Mouse (Mus musculus): ENCODE measurements around the gene Atp6v0a1. TPM values are rescaled to one million over a fixed set of nuclear protein-coding genes. Genes with fewer than 3 reads are reported as not detected.
A peak's percentile ranks its signal among the peaks of the same experiment; 100 is the strongest.

The Atp6v0a1 gene
- polyA plus RNA-seq, 1 experiment from 2014 or later, result 65.6 TPM

GRCm38 (mm10) chr11:101082208-101083082 is 73.2 kb downstream of the Atp6v0a1 start, which contains the start of gene Coasy:
Gene Coasy, plus strand, starts transcription at chr11:101082565.
- Histone ChIP-seq H3K9me3 (no peaks in the 10 kb centered on the region), H3K27ac (replicated peaks) (peak within 1 kb of the TSS; percentile 84), H3K36me3 (0 out of 2 replicates have a peak, but pooled peaks cover 2% of the 10 kb centered on the region), H3K9ac (replicated peaks) (peak within 1 kb of the TSS; percentile 94), H3K27me3 (peaks cover 42% of the 10 kb centered on the region), H3K4me3 (peak within 1 kb of the TSS; percentile 83), H3K4me2 (replicated peaks) (peak within 1 kb of the TSS; percentile 98), H3K4me1 (peaks cover 30% of the 10 kb centered on the region)
- under 1% methylated on average over 51 of the region's 51 CpGs for WGBS
- ATAC-seq (ENCODE audit: low FRiP score, low read depth), result peak; percentile 93

DNA sequence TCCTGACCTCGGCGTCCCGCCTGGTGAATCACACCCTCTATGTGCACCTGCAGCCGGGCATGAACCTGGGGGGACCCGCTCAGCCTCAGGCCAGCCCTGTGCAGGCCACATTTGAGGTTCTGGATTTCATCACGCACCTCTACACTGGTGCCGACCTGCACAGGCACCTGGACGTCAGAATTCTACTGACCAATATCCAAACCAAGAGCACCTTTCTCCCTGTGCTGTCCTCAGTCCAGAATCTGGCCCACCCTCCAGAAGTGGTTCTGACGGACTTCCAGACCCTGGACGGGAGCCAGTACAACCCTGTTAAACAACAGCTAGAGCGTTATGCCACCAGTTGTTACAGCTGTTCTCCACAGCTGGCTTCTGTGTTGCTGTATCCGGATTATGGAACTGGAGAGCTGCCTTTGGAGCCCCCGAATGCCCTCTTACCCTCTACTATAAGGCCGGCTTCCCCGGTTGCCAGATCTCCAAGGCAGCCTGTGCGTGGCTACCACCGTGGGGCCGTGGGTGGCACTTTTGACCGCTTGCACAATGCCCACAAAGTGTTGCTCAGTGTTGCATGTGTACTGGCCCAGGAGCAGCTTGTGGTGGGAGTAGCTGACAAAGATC is 73.9 kb downstream of the Atp6v0a1 start:
- H3K4me1 ChIP-seq, result peaks cover 38% of the 10 kb centered on the region
- peak overlapping the region; percentile 84 for H3K27ac ChIP-seq (replicated peaks)
- H3K4me2 ChIP-seq (replicated peaks), result peak overlapping the region; percentile 98
- peaks cover 34% of the 10 kb centered on the region for H3K27me3 ChIP-seq
- peak overlapping the region; percentile 83 for H3K4me3 ChIP-seq
- ATAC-seq (ENCODE audit: low FRiP score, low read depth), result no peak
- no peaks in the 10 kb centered on the region for H3K9me3 ChIP-seq
- peak overlapping the region; percentile 94 for H3K9ac ChIP-seq (replicated peaks)
- 0 out of 2 replicates have a peak, but pooled peaks cover 2% of the 10 kb centered on the region for H3K36me3 ChIP-seq
- 37% methylated on average over 19 of the region's 19 CpGs for WGBS

DNA sequence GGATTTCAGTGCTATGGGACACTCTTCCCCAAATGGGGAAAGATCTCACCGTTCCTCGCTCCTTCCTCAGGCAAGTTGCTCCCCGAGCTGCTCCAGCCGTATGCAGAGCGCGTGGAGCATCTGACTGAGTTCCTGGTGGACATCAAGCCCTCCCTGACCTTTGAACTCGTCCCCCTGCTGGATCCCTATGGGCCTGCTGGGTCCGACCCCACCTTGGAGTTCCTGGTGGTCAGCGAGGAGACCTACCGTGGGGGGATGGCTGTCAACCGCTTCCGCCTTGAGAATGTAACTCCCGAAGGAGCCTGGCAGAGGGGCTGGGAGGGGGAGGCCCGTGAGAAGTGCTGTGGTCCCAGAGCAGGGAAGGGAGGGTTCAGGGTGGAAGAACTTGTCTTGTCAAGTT is 75.0 kb downstream of the Atp6v0a1 start:
- Histone ChIP-seq H3K36me3 (peaks cover 12% of the 10 kb centered on the region; the same call in 1 of the 2 replicates), H3K4me3 (no peak overlapping the region), H3K27ac (replicated peaks) (no peak overlapping the region), H3K4me1 (peaks cover 42% of the 10 kb centered on the region), H3K27me3 (peaks cover 24% of the 10 kb centered on the region), H3K9me3 (no peaks in the 10 kb centered on the region), H3K4me2 (replicated peaks) (no peak overlapping the region), H3K9ac (replicated peaks) (no peak overlapping the region)
- ATAC-seq (ENCODE audit: low FRiP score, low read depth), result no peak
- WGBS, result 84% methylated on average over 14 of the region's 14 CpGs

DNA sequence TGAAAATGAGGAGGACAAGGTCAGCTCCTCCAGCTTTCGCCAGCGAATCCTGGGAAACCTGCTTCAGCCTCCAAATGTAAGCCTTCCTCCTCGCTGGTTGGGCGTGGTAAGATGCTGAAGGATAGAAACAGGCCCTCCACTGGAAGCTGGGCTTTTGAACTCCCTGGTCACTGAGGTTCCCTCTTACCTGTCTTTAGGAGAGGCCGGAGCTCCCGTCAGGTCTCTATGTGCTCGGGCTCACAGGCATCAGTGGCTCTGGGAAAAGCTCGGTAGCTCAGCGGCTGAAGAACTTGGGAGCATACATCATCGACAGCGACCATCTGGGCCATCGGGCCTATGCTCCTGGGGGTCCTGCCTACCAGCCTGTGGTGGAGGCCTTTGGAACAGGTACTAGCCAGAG is 75.6 kb downstream of the Atp6v0a1 start:
- peaks cover 18% of the 10 kb centered on the region for H3K36me3 ChIP-seq
- peaks cover 42% of the 10 kb centered on the region for H3K4me1 ChIP-seq

GRCm38 (mm10) chr11:101085617-101086322 is 76.5 kb downstream of the Atp6v0a1 start:
- H3K9ac ChIP-seq (replicated peaks), result peak overlapping the region; percentile 81; the same call in 1 of the 2 replicates
- ATAC-seq (ENCODE audit: low FRiP score, low read depth), result no peak
- H3K27ac ChIP-seq (replicated peaks), result no peak overlapping the region
- H3K36me3 ChIP-seq, result peaks cover 27% of the 10 kb centered on the region
- peaks cover 8% of the 10 kb centered on the region for H3K27me3 ChIP-seq
- H3K4me3 ChIP-seq, result no peak overlapping the region
- 93% methylated on average over 18 of the region's 18 CpGs for WGBS
- H3K9me3 ChIP-seq, result no peaks in the 10 kb centered on the region
- no peak overlapping the region for H3K4me2 ChIP-seq (replicated peaks)
- peaks cover 42% of the 10 kb centered on the region for H3K4me1 ChIP-seq

More for the DNA sequence above, 75.6 kb downstream of the Atp6v0a1 start:
- no peak overlapping the region for H3K9ac ChIP-seq (replicated peaks)
- 93% methylated on average over 12 of the region's 12 CpGs for WGBS
- H3K4me2 ChIP-seq (replicated peaks), result no peak overlapping the region
- H3K4me3 ChIP-seq, result no peak overlapping the region
- ATAC-seq (ENCODE audit: low FRiP score, low read depth), result no peak
- no peak overlapping the region for H3K27ac ChIP-seq (replicated peaks)
- no peaks in the 10 kb centered on the region for H3K9me3 ChIP-seq
- peaks cover 18% of the 10 kb centered on the region for H3K27me3 ChIP-seq

DNA sequence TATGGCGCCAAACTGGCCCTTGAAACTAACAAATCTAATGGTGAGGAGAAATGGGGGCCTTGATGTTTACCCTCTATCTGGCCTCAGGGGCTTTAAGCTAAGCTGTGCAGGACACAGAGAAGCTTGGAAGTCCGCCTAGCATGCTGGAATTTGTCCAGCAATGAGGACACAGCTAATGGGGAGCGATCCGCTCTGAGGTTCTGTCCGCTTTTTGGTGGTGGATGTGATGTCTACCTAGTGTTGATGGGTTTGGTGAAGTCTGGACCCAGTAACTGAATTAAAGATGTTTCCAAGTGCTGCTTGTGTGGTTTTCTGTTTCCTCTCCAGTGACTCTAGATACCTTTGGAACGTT is 77.0 kb downstream of the Atp6v0a1 start:
- peak overlapping the region; percentile 81; the same call in 1 of the 2 replicates for H3K9ac ChIP-seq (replicated peaks)

GRCm38 (mm10) chr11:101086756-101087681 is 77.8 kb downstream of the Atp6v0a1 start, which contains the start of gene Mlx:
Gene Mlx, plus strand, starts transcription at chr11:101087277.
- Histone ChIP-seq H3K27me3 (no peaks in the 10 kb centered on the region), H3K4me1 (peaks cover 36% of the 10 kb centered on the region), H3K9me3 (no peaks in the 10 kb centered on the region), H3K27ac (replicated peaks) (peak within 1 kb of the TSS; percentile 91), H3K4me2 (replicated peaks) (peak within 1 kb of the TSS; percentile 94), H3K4me3 (peak within 1 kb of the TSS; percentile 71), H3K9ac (replicated peaks) (peak within 1 kb of the TSS; percentile 81), H3K36me3 (peaks cover 40% of the 10 kb centered on the region)
- ATAC-seq (ENCODE audit: low FRiP score, low read depth), result peak; percentile 68
- WGBS, result 3% methylated on average over 40 of the region's 52 CpGs

More for the DNA sequence above, 77.0 kb downstream of the Atp6v0a1 start:
- Histone ChIP-seq H3K9me3 (no peaks in the 10 kb centered on the region), H3K27ac (replicated peaks) (peak overlapping the region; percentile 91), H3K4me3 (peak overlapping the region; percentile 71), H3K4me2 (replicated peaks) (peak overlapping the region; percentile 94), H3K36me3 (peaks cover 33% of the 10 kb centered on the region), H3K27me3 (peaks cover 3% of the 10 kb centered on the region), H3K4me1 (peaks cover 42% of the 10 kb centered on the region)
- ATAC-seq (ENCODE audit: low FRiP score, low read depth), result no peak
- 86% methylated on average over 6 of the region's 6 CpGs for WGBS

GRCm38 (mm10) chr11:101087682-101088055 is 78.4 kb downstream of the Atp6v0a1 start:
- Histone ChIP-seq H3K27ac (replicated peaks) (peak overlapping the region; percentile 91), H3K36me3 (peaks cover 46% of the 10 kb centered on the region), H3K9ac (replicated peaks) (peak overlapping the region; percentile 81), H3K4me2 (replicated peaks) (peak overlapping the region; percentile 94), H3K27me3 (no peaks in the 10 kb centered on the region), H3K4me3 (peak overlapping the region; percentile 71), H3K9me3 (no peaks in the 10 kb centered on the region), H3K4me1 (peaks cover 36% of the 10 kb centered on the region)
- WGBS, result 14% methylated on average over 8 of the region's 8 CpGs
- ATAC-seq (ENCODE audit: low FRiP score, low read depth), result no peak; the same call in 1 of the 2 replicates

DNA sequence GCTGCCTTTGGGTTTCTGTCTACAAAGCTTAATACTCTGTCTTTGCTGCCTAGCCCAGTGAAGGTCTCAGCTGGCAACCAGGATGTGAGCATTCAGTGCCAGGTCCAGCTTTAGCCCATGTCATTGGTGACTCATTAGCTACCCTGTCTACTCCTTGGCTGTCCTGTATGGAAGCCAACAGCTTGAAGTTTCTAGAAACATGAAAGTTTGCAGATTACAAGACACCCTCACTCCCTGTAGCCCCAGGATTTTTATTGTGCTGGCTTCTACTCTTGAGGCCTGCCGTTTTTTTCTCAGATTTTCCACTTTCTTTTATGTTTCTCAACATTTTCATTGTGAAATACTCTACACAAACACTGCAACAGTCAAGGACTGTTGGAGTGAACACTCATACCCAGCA is 80.7 kb downstream of the Atp6v0a1 start:
- peaks cover 60% of the 10 kb centered on the region for H3K36me3 ChIP-seq
- 93% methylated on average over 1 of the region's 1 CpGs for WGBS
- ATAC-seq (ENCODE audit: low FRiP score, low read depth), result no peak

DNA sequence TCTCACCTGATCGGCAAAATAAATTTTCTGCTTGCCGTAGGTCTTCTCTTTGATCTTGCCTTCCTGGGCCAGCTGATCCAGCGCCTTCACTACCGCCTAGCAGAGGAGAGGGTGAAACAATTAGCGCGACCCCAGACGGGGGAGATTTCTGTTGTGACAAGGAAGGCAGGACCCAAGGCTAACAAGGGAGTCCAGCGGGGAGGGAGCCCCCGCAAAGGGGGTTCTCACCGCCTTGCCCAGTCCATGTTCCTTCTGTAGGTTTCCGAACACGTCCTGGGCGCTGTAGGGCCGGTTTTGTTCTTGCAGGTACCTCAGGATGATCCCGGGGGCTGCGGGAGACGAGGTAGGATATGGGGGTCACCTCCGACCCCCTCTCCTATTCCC is 85.7 kb downstream of the Atp6v0a1 start:
- Histone ChIP-seq H3K9me3 (no peaks in the 10 kb centered on the region), H3K27me3 (no peaks in the 10 kb centered on the region), H3K4me1 (peaks cover 20% of the 10 kb centered on the region), H3K27ac (replicated peaks) (peak overlapping the region; percentile 54; the same call in 1 of the 2 replicates), H3K36me3 (peaks cover 73% of the 10 kb centered on the region), H3K4me3 (peak overlapping the region; percentile 58), H3K4me2 (replicated peaks) (peak overlapping the region; percentile 95), H3K9ac (replicated peaks) (peak overlapping the region; percentile 68)
- no peak for ATAC-seq (ENCODE audit: low FRiP score, low read depth)
- 2% methylated on average over 18 of the region's 18 CpGs for WGBS

More for the DNA sequence above, 80.7 kb downstream of the Atp6v0a1 start:
- H3K4me3 ChIP-seq, result no peak overlapping the region
- no peak overlapping the region for H3K9ac ChIP-seq (replicated peaks)
- no peak overlapping the region for H3K27ac ChIP-seq (replicated peaks)
- H3K4me1 ChIP-seq, result peaks cover 41% of the 10 kb centered on the region
- no peaks in the 10 kb centered on the region for H3K27me3 ChIP-seq
- no peaks in the 10 kb centered on the region for H3K9me3 ChIP-seq
- H3K4me2 ChIP-seq (replicated peaks), result no peak overlapping the region

All from midbrain, embryonic 12.5 days (tissue).